Comparison of ENCODE assay signal across 8 mouse cellular contexts in genomic region chr1:177794866-177795265, GRCm38 (mm10). TPM values are rescaled to one million over a fixed set of nuclear protein-coding genes. Genes with fewer than 3 reads are reported as not detected.
DNase-seq lines count a peak whose midpoint lies in the region; ATAC-seq and TF ChIP-seq lines count a peak whose summit lies in the region.

No protein-coding gene starts in this region.

- H3K4me1 ChIP-seq in liver, adult 2 months (ENCODE audit: control insufficient read depth, insufficient read depth, low read length): peaks cover 6% of the 10 kb centered on the region
- H3K4me1 ChIP-seq in heart, embryonic 15.5 days (replicated peaks): peaks cover 13% of the 10 kb centered on the region
- H3K4me1 ChIP-seq in limb, embryonic 14.5 days (ENCODE audit: control insufficient read depth, insufficient read depth, low read length): peaks cover 7% of the 10 kb centered on the region
- H3K4me1 ChIP-seq in neural tube, embryonic 15.5 days: peaks cover 20% of the 10 kb centered on the region

- no peaks in the 10 kb centered on the region for H3K9me3 ChIP-seq in heart, embryonic 15.5 days (replicated peaks)
- no peaks in the 10 kb centered on the region for H3K9me3 ChIP-seq in limb, embryonic 14.5 days (ENCODE audit: control insufficient read depth, low read length)
- H3K9me3 ChIP-seq in neural tube, embryonic 15.5 days (replicated peaks): no peaks in the 10 kb centered on the region

- no peak for TF ChIP-seq CTCF in liver, adult 2 months (IDR thresholded peaks at IDR 0.05; ENCODE audit: low read depth, low read length)

- H3K9ac ChIP-seq in liver, adult 2 months (ENCODE audit: low read depth, low read length): peak overlapping the region; percentile 48; the same call in 1 of the 2 replicates
- H3K9ac ChIP-seq in heart, embryonic 15.5 days: peak overlapping the region; percentile 74
- peak overlapping the region; percentile 85 for H3K9ac ChIP-seq in limb, embryonic 14.5 days (ENCODE audit: low read depth, low read length, severe bottlenecking)
- H3K9ac ChIP-seq in neural tube, embryonic 15.5 days (replicated peaks): peak overlapping the region; percentile 71; the same call in 1 of the 2 replicates

- WGBS in liver, adult 2 months: 11% methylated on average over 8 of the region's 8 CpGs
- 10% methylated on average over 8 of the region's 8 CpGs for WGBS in heart, embryonic 15.5 days
- WGBS in limb, embryonic 14.5 days: 5% methylated on average over 8 of the region's 8 CpGs
- WGBS in neural tube, embryonic 15.5 days: 5% methylated on average over 8 of the region's 8 CpGs

- no peaks in the 10 kb centered on the region for H3K36me3 ChIP-seq in liver, adult 2 months (ENCODE audit: control insufficient read depth, insufficient read depth, low read length)
- H3K36me3 ChIP-seq in heart, embryonic 15.5 days: no peaks in the 10 kb centered on the region
- H3K36me3 ChIP-seq in limb, embryonic 14.5 days (ENCODE audit: control insufficient read depth, insufficient read depth, low read length): no peaks in the 10 kb centered on the region
- no peaks in the 10 kb centered on the region for H3K36me3 ChIP-seq in neural tube, embryonic 15.5 days

- peak overlapping the region; percentile 5 for H3K27ac ChIP-seq in liver, adult 2 months (replicated peaks; ENCODE audit: insufficient read depth, low read depth, low read length)
- H3K27ac ChIP-seq in heart, embryonic 15.5 days: 0 out of 2 replicates have a peak overlapping the region, but pooled peaks have one; percentile 4
- H3K27ac ChIP-seq in limb, embryonic 14.5 days (replicated peaks; ENCODE audit: low read depth, low read length): no peak overlapping the region
- H3K27ac ChIP-seq in neural tube, embryonic 15.5 days (replicated peaks): no peak overlapping the region; the same call in 1 of the 2 replicates

- peak overlapping the region; percentile 93 for H3K4me3 ChIP-seq in liver, adult 2 months (ENCODE audit: insufficient read depth, low read depth, low read length)
- peak overlapping the region; percentile 65 for H3K4me3 ChIP-seq in heart, embryonic 15.5 days
- H3K4me3 ChIP-seq in limb, embryonic 14.5 days (replicated peaks; ENCODE audit: low read length): peak overlapping the region; percentile 92
- H3K4me3 ChIP-seq in neural tube, embryonic 15.5 days (replicated peaks): peak overlapping the region; percentile 72

- peaks cover 12% of the 10 kb centered on the region; the same call in 1 of the 2 replicates for H3K79me2 ChIP-seq in liver, adult 2 months (ENCODE audit: control insufficient read depth, insufficient read depth, low read length)

- H3K27me3 ChIP-seq in liver, adult 2 months (ENCODE audit: control insufficient read depth, insufficient read depth, low read length): no peaks in the 10 kb centered on the region
- H3K27me3 ChIP-seq in heart, embryonic 15.5 days: no peaks in the 10 kb centered on the region
- no peaks in the 10 kb centered on the region for H3K27me3 ChIP-seq in limb, embryonic 14.5 days (ENCODE audit: control insufficient read depth, insufficient read depth, low read length)
- H3K27me3 ChIP-seq in neural tube, embryonic 15.5 days (replicated peaks): no peaks in the 10 kb centered on the region

- peak overlapping the region; percentile 67 for H3K4me2 ChIP-seq in heart, embryonic 15.5 days
- peak overlapping the region; percentile 67 for H3K4me2 ChIP-seq in limb, embryonic 14.5 days (replicated peaks; ENCODE audit: low read depth, low read length, severe bottlenecking)
- peak overlapping the region; percentile 65 for H3K4me2 ChIP-seq in neural tube, embryonic 15.5 days

- peak; percentile 70 for DNase-seq in liver, adult 2 months (ENCODE audit: extremely low read depth, low read depth, low spot score)
- DNase-seq in liver: no peak
- peak; percentile 6 for DNase-seq in brain, adult 2 months (ENCODE audit: low read depth, low spot score)
- DNase-seq in limb, embryonic 14.5 days (ENCODE audit: low spot score): no peak
- no peak for DNase-seq in right cerebral cortex, adult 18-20 months
- no peak for DNase-seq in gastrocnemius, postnatal 10 days

- no peak for TF ChIP-seq POLR2A in liver, adult 2 months (IDR thresholded peaks at IDR 0.05; ENCODE audit: extremely low read depth, insufficient read depth, low read length)
- no peak for TF ChIP-seq POLR2A in limb, embryonic 14.5 days (IDR thresholded peaks at IDR 0.05; ENCODE audit: borderline replicate concordance, extremely low read depth, insufficient read depth, insufficient read length)

- no peak for ATAC-seq in heart, embryonic 15.5 days (replicated peaks; ENCODE audit: insufficient number of reproducible peaks, insufficient read depth, low FRiP score, low read depth)
- ATAC-seq in limb, embryonic 14.5 days (ENCODE audit: low FRiP score, low read depth): no peak
- ATAC-seq in neural tube, embryonic 15.5 days (ENCODE audit: low FRiP score): no peak

RNA-seq across cellular contexts. Expression of gene Adss, which starts 1.4 kb away (rescaled TPM):
- 32.2 and 43.2 TPM in 2 replicates for total RNA-seq in liver, adult 2 months (2014; rRNA removed)
- polyA plus RNA-seq in liver, adult 2 months (2012; rRNA removed): 11.1 and 11.4 TPM in 2 replicates
- polyA plus RNA-seq in heart, embryonic 15.5 days (2015; fragmentation: Nextera tagmentation; extraction: Ambion mirVana): 19.3 and 22.7 TPM in 2 replicates
- 36.9 and 40.0 TPM in 2 replicates for polyA plus RNA-seq in limb, embryonic 14.5 days (2012; rRNA removed)
- 50.1 and 55.8 TPM in 2 replicates for polyA plus RNA-seq in limb, embryonic 14.5 days (2014; fragmentation: Nextera tagmentation; extraction: Ambion mirVana)
- polyA plus RNA-seq in neural tube, embryonic 15.5 days (2015; fragmentation: Nextera tagmentation; extraction: Ambion mirVana): 50.6 and 55.1 TPM in 2 replicates
- 10 to 100 TPM; 14.4 to 21.2 TPM for total RNA-seq in gastrocnemius, postnatal 10 days (2021)

Comparison
In these comparisons a context has a peak if more than half of its experiments do, and no peak if none do; other contexts are left out.
1. DNase-seq: peak in liver, adult 2 months (single experiment) and brain, adult 2 months (single experiment); none in liver (single experiment), limb, embryonic 14.5 days (single experiment), right cerebral cortex, adult 18-20 months (single experiment) and gastrocnemius, postnatal 10 days (single experiment).
2. H3K27ac ChIP-seq: peak in liver, adult 2 months (single experiment) and heart, embryonic 15.5 days (single experiment); none in limb, embryonic 14.5 days (single experiment) and neural tube, embryonic 15.5 days (single experiment).
3. Peak in every context shown above with its lines, with median percentiles within 50 percentile points of each other: H3K4me3 ChIP-seq, H3K9ac ChIP-seq and H3K4me2 ChIP-seq.